Mouse (Mus musculus) hindbrain, embryonic 16.5 days (tissue): Measurements from ENCODE around the gene Ccdc28b. TPM values are rescaled to one million over a fixed set of nuclear protein-coding genes. Genes with fewer than 3 reads are reported as not detected.

Experiments
- ATAC-seq: fragments of 200-750 bp; cut with Nextera tagmentation; 2 replicates; pipeline ENCODE4 v1.8.0; 2017; ENCODE audit warnings: moderate TSS enrichment, moderate library complexity
- H3K27ac ChIP-seq: fragments of 300-500 bp; sonication (generic); 2 replicates; pipeline ENCODE4 v1.5.1; 2014; ENCODE audit warnings: low read depth, mild to moderate bottlenecking, control low read depth, low read length, moderate library complexity
- H3K27me3 ChIP-seq: fragments of 300-500 bp; sonication (generic); replicated peaks from 2 replicates; pipeline ENCODE4 v1.6.1; 2014; ENCODE audit warnings: low read length; ENCODE audit not compliant: control insufficient read depth, insufficient read depth
- H3K36me3 ChIP-seq: fragments of 300-500 bp; sonication (generic); 2 replicates; pipeline ENCODE4 v1.6.1; 2014; ENCODE audit warnings: mild to moderate bottlenecking, low read length, moderate library complexity, mixed read lengths; ENCODE audit not compliant: control insufficient read depth, insufficient read depth
- H3K4me1 ChIP-seq: fragments of 300-500 bp; sonication (generic); 2 replicates; pipeline ENCODE4 v1.6.1; 2014; ENCODE audit warnings: low read depth, low read length; ENCODE audit not compliant: control insufficient read depth, insufficient read depth
- H3K4me2 ChIP-seq: fragments of 300-500 bp; sonication (generic); 2 replicates; pipeline ENCODE4 v1.6.1; 2014; ENCODE audit warnings: mild to moderate bottlenecking, low read length, control low read depth, moderate library complexity
- H3K4me3 ChIP-seq: fragments of 300-500 bp; sonication (generic); 2 replicates; pipeline ENCODE4 v1.5.1; 2014; ENCODE audit warnings: mild to moderate bottlenecking, low read length, control low read depth, moderate library complexity
- H3K9ac ChIP-seq: fragments of 300-500 bp; sonication (generic); 2 replicates; pipeline ENCODE4 v1.6.1; 2014; ENCODE audit warnings: low read depth, mild to moderate bottlenecking, control low read depth, low read length, moderate library complexity
- H3K9me3 ChIP-seq: fragments of 300-500 bp; sonication (generic); 2 replicates; pipeline ENCODE4 v1.6.1; 2014; ENCODE audit warnings: mild to moderate bottlenecking, low read length, moderate library complexity; ENCODE audit not compliant: control insufficient read depth
- WGBS: fragments of 180-500 bp; shearing (Covaris S2); extraction: QIAGEN DNeasy Blood & Tissue Kit; methylation state at CpG from one replicate; pipeline ENCODE4 v1.1.7; 2014; 5-methylcytosine and 5-hydroxymethylcytosine counted together
- polyA plus RNA-seq: library from polyadenylated mRNA; unstranded; fragments of >200 nt; fragmentation: Nextera tagmentation; extraction: Ambion mirVana; gene quantifications from 2 replicates; pipeline ENCODE4 v1.2.1, GENCODE M21; 2015

The Ccdc28b gene
- polyA plus RNA-seq, 1 experiment from 2014 or later = 169 TPM

DNA sequence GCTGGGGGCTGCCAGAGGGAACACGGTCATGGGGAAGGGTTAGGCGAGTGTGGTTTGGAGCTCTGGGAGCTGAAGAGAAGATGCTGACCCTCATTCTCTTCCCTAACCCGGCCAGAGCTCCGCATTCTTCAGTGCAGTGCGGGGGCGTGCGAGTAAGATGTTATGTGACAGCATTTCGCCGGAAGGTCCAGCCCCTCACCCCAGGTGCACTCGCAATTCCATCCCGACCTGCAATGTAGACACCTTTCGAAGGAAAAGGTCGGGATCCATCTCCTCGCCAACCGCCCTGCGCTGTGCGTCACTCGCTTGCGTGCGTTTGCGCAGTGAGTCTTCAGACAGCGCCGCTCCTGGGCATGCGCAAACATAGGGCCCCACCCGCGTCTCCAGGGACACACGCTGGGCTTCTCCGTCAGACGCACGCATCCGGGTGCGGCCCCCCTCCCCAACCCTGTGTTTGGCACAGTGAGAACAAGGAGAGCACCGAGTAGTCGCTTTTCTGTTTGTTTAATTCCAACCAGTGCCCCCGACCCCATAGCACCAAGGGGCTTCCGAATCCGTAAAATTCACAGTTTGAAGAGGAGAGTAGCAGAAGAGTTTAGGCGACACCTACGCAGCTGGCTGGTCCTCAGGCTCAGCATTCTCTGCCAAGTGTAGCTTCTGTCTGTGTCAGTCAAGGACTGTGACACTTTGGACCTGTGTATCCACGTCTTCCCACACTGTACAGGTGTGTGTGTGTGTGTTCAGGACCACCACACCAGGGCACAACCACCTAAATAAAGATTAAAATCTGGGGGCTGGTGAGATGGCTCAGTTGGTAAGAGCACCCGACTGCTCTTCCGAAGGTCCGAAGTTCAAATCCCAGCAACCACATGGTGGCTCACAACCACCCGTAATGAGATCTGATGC, 4.7 kb downstream of the Ccdc28b start, which contains the start of gene Iqcc:
TSS of gene Iqcc (minus strand) at position 314 of the 906 bp plus-strand sequence.
- H3K9me3 ChIP-seq = no peaks in the 10 kb centered on the region
- H3K27me3 ChIP-seq = no peaks in the 10 kb centered on the region
- H3K27ac ChIP-seq = peak within 1 kb of the TSS; percentile 83
- peak; percentile 92 for ATAC-seq
- H3K4me2 ChIP-seq = peak within 1 kb of the TSS; percentile 69
- H3K4me3 ChIP-seq = peak within 1 kb of the TSS; percentile 50
- H3K9ac ChIP-seq = peak within 1 kb of the TSS; percentile 77
- peaks cover 4% of the 10 kb centered on the region; the same call in 1 of the 2 replicates for H3K36me3 ChIP-seq
- H3K4me1 ChIP-seq = peaks cover 31% of the 10 kb centered on the region
- WGBS = 5% methylated on average over 43 of the region's 44 CpGs

DNA sequence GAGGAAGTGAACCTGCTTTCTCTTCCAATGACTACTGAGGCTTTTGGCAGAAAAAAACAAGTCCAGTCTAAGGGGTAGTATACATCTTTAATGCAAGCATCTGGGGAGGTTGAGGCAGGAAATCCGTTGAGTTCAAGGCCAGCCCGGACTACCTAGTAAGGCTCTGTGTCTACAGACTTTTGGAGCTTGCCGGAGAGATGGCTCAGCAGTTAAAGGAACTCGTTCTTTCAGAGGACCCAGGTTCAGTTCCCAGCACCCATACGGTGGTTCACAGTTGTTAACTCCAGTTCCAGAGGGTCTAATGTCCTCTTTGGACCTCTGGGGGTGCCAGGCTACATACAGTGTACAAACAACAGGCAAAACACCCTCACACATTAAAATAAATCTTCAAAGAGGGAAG, 5.7 kb downstream of the Ccdc28b start:
- no peaks in the 10 kb centered on the region for H3K9me3 ChIP-seq
- peak overlapping the region; percentile 83 for H3K27ac ChIP-seq
- 94% methylated on average over 5 of the region's 5 CpGs for WGBS
- H3K4me2 ChIP-seq = peak overlapping the region; percentile 69
- peak overlapping the region; percentile 50 for H3K4me3 ChIP-seq
- H3K36me3 ChIP-seq = peaks cover 4% of the 10 kb centered on the region; the same call in 1 of the 2 replicates
- peak overlapping the region; percentile 77 for H3K9ac ChIP-seq
- H3K27me3 ChIP-seq = no peaks in the 10 kb centered on the region
- H3K4me1 ChIP-seq = peaks cover 30% of the 10 kb centered on the region
- ATAC-seq = no peak

DNA sequence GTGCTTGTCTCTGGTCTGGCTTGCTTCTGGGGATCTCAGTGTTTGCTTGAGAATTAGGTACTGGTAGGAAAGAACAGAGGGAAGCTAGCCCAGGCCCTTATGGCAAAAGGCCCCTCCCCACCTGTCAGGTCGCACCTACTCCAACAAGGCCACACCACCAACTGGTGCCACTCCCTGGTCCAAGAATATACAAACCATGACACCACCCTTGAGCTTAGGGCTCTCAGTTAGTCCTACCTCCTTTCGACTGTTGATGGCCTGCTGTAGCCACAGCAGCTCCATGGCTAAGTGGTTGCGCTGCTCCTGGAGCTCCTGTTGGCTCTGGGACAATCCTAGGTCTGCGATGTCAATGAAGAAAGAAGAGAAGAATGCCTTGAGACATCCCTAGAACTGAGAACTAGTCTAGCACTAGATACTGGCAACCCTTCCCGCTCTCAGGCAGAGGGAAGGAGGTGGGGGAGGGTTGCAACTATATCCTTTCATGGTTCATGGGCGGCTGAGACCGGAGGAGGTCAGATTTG, 6.6 kb downstream of the Ccdc28b start:
- 97% methylated on average over 7 of the region's 7 CpGs for WGBS
- Histone ChIP-seq H3K9ac (no peak overlapping the region), H3K4me3 (no peak overlapping the region), H3K9me3 (no peaks in the 10 kb centered on the region), H3K4me2 (no peak overlapping the region), H3K36me3 (peaks cover 4% of the 10 kb centered on the region; the same call in 1 of the 2 replicates), H3K4me1 (peaks cover 21% of the 10 kb centered on the region), H3K27ac (no peak overlapping the region), H3K27me3 (no peaks in the 10 kb centered on the region)
- ATAC-seq = no peak

DNA sequence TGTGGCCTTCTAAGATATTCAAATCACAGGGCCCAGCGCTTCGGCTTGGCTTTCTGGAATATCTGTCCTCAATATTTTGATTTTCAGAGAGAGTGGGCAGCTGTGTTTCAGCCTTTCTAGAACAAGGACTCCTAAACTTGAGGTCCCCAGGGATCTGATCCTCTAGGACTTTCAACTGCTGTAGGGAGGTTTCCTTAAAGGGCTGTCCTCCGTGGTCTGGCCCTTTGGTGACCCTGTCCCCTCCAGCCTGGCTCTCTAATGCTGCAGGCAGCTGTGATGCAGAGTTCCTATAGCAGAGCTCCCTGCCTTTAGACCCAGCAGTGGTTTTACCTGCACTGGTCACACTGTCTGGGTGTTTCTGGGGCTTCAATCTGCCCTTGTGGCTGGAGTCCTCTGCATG, 7.1 kb downstream of the Ccdc28b start:
- Histone ChIP-seq H3K27ac (no peak overlapping the region), H3K4me1 (peaks cover 16% of the 10 kb centered on the region), H3K27me3 (no peaks in the 10 kb centered on the region), H3K9me3 (no peaks in the 10 kb centered on the region), H3K4me2 (no peak overlapping the region), H3K4me3 (no peak overlapping the region), H3K9ac (no peak overlapping the region), H3K36me3 (peaks cover 4% of the 10 kb centered on the region; the same call in 1 of the 2 replicates)
- WGBS = 93% methylated on average over 3 of the region's 3 CpGs
- no peak for ATAC-seq

DNA sequence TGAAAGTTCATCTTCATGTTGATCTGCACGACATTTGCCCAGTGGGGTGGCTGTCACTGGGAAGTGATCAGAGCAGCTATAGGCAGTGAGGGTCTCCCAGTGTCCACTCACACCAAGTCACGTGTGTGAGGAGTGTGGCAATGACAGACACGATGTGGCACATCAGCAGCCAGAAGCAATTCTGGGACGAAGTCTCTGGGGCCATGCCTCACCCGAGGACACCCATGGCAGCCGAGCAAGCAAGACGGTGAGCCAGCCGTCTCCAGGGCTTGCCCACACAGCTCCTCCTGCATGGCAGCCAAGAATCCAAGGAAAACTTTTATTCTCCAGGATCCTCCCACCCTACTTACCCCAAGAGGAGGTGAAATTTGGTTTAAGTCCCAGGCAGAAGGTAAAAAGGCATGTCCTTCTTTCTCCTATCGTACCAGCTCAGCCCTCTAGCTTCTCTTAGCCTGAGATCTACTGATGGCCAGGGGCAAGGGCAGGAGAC, 7.9 kb downstream of the Ccdc28b start:
- no peak overlapping the region for H3K4me3 ChIP-seq
- H3K27me3 ChIP-seq = no peaks in the 10 kb centered on the region
- 82% methylated on average over 9 of the region's 9 CpGs for WGBS
- no peak for ATAC-seq
- no peak overlapping the region for H3K4me2 ChIP-seq
- peaks cover 4% of the 10 kb centered on the region; the same call in 1 of the 2 replicates for H3K36me3 ChIP-seq
- H3K27ac ChIP-seq = no peak overlapping the region
- H3K4me1 ChIP-seq = peaks cover 8% of the 10 kb centered on the region
- H3K9me3 ChIP-seq = no peaks in the 10 kb centered on the region
- H3K9ac ChIP-seq = no peak overlapping the region

DNA sequence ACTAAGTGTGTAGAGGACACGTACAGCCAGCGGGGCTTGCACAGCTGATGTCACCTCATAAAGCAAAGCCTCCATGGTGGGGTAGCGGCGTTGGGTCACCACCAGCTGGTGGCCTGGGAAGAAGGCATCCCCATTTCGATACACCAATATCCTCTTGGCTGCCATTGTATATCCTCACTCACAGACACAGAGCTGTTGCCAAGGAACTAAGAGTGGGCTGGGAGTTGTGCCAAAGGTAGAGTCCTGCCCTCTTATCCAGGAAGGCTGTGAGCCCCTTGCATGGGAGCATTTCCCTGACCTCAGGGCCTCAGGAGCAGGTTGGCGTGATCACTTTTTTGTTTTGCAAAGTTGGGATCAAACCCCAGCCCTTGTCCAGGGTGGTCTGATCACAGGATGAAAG, 9.7 kb downstream of the Ccdc28b start, which contains the start of gene Dcdc2b:
TSS of gene Dcdc2b (minus strand) at position 165 of the 400 bp plus-strand sequence.
- H3K4me1 ChIP-seq = peaks cover 6% of the 10 kb centered on the region
- 59% methylated on average over 6 of the region's 6 CpGs for WGBS

DNA sequence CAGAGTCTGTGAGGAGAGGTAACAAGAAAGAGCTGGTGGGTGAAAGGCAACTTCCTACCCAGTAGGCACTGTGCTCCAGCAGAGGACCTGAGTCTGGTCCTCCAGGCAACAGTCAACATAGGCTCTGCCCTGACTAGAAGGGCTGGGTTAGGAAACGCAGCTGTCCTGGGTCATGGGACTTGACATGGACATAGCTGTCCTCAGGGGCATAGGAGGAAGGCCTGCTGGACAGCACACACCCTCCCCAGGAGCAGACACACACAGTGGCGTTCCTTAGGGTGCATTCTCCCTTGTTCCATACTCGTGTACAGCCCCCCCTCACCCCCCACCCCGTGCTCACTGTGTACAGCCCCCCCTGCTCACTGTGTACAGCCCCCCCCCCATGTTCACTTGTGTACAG, 13.3 kb downstream of the Ccdc28b start:
- no peak overlapping the region for H3K9ac ChIP-seq
- 75% methylated on average over 4 of the region's 4 CpGs for WGBS
- H3K27me3 ChIP-seq = no peaks in the 10 kb centered on the region

More for the DNA sequence above, 9.7 kb downstream of the Ccdc28b start, which contains the start of gene Dcdc2b:
- no peak within 1 kb of the TSS for H3K9ac ChIP-seq
- H3K4me2 ChIP-seq = no peak within 1 kb of the TSS
- 0 out of 2 replicates have a peak within 1 kb of the TSS, but pooled peaks have one; percentile 29 for H3K27ac ChIP-seq
- H3K27me3 ChIP-seq = no peaks in the 10 kb centered on the region
- H3K36me3 ChIP-seq = peaks cover 4% of the 10 kb centered on the region; the same call in 1 of the 2 replicates
- H3K9me3 ChIP-seq = no peaks in the 10 kb centered on the region
- ATAC-seq = no peak
- no peak within 1 kb of the TSS for H3K4me3 ChIP-seq

DNA sequence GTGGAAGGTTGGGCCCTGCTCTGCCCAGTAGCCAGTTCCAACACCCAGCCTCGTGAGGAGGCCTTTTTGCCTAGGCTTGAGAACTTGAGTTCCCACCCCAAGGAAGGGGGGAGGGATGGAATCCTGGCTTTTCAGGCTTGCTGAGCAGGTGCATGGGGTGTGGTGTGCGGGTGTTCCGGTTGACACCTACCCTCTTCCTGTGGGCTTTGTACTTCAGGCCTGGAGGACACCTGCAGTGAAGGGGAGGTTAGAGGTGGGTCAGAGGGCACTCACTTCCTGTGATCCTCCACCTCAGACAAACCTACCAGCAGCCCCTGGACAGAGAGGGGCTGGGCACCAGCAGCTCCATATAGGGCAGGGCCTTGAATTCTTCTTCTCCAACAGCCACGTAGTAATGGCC, 13.7 kb downstream of the Ccdc28b start:
- H3K4me3 ChIP-seq = no peak overlapping the region
- H3K9me3 ChIP-seq = no peaks in the 10 kb centered on the region
- peaks cover 15% of the 10 kb centered on the region for H3K36me3 ChIP-seq
- H3K27ac ChIP-seq = no peak overlapping the region
- no peak overlapping the region for H3K4me2 ChIP-seq
- no peaks in the 10 kb centered on the region; the same call in 1 of the 2 replicates for H3K4me1 ChIP-seq
- 77% methylated on average over 4 of the region's 4 CpGs for WGBS
- ATAC-seq = no peak
- no peaks in the 10 kb centered on the region for H3K27me3 ChIP-seq
- H3K9ac ChIP-seq = no peak overlapping the region

More for the DNA sequence above, 13.3 kb downstream of the Ccdc28b start:
- no peak overlapping the region for H3K27ac ChIP-seq
- no peak for ATAC-seq
- H3K4me2 ChIP-seq = no peak overlapping the region
- H3K4me1 ChIP-seq = no peaks in the 10 kb centered on the region; the same call in 1 of the 2 replicates
- peaks cover 15% of the 10 kb centered on the region for H3K36me3 ChIP-seq
- no peaks in the 10 kb centered on the region for H3K9me3 ChIP-seq
- H3K4me3 ChIP-seq = no peak overlapping the region
